Mouse (Mus musculus) spleen, postnatal 4 days (tissue): ENCODE data around the gene Nlrx1.

Experiments used
- DNase-seq, 2 experiments: peaks; one replicate each; pipeline ENCODE4 v3.0.0; 2022; ENCODE audit warnings: low spot score in 2 of 2

Nlrx1 gene

DNA sequence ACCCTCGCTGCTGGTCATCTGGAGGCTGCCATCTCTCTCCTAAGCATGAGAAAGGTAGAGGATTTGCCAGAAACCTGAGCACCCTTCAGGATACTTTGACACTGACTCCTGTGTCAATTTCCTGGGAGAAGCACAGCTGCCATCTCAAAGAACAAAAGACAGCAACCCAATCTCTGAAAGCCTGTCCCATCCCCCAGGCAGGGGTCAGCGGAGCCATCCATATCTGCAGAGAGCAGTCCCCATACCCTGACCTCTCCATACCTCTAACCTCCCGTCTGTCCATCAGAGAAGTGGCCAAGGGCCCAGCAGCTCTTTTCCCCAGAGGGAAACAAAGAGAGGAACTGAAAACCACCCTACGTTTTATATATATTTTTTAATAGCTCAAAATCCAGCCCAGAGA, 31.8 kb downstream of the Nlrx1 start:
- no peak for DNase-seq

DNA sequence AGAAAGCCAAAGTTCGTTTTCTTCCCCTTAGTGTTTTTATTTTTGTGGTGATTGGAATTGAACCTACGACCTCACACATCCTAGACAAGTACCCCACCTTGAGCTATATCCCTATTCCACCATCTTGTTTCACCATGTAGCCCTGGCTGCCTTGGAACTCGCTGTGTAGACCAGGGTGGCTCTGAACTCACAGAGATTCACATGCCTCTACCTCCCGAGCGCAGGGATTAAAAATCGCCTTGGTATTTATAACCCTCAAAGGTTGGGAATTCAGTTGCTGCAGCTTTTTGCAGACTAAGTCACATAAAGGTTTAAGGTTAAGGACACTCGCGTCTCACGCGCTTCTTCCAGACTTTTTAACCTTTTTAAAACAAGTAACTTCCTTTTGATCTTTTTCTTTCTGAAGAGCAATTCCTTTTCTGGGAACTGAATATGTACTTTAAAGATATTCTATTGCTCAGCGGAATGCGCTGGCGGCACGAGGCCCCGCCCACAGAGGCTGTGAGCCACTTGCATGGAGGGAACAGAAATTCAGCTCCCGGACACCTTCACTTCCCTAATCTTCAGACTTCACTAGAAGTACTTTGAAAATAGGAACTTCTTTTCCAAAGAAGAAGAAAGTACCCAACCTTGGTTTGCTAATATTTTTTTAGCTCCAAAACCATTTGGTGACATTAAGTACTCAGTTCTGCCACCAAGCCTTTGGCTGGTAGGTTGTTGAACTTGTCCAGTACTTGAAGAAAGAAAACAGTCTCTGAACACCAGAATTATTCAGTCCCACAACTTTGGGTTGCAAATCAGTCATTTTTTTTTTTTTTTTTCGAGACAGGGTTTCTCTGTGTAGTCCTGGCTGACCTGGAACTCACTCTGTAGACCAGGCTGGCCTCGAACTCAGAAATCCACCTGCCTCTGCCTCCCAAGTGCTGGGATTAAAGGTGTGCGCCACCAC, 33.6 kb downstream of the Nlrx1 start:
- peak; percentile 80 to 87 for DNase-seq

DNA sequence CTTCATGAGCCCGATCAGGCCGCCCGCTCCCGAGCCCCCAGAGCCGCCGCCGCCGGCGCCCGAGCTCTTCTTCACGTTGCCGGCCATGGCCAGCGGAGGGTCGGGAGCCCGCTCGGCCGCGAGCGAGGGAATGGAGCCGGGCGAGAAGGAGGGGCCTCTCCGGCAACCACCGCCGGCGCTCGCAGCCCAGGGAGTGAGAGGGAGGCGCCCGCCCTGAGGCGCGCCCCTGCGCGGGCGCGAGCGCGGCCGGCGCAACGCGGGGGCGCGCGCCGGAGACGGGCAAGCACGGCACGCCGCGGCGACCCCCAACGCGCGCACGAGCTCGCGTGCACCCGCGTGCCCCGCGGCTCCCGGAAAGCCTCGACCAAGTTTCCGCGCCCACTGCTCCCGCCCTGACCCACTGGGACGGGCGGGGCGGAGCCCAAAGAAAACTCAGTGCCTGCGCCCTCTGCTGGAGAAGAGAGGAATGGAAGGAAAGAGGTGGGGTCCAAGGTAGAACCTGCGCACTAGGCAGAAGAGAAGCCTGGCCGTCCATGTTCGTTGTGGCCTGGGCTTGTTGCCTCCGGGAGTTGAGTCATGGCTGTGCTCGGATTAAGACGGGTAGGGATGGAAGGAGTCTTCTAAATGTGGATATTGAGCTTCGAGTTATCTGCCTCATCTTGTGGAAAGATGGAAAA, 34.5 kb downstream of the Nlrx1 start, which contains the start of gene Cbl:
Gene Cbl, minus strand, starts transcription at position 248 of the 677 bp plus-strand sequence.
- peak; percentile 98 to 99 for DNase-seq

GRCm38 (mm10) chr9:44233021-44233801, 35.2 kb downstream of the Nlrx1 start:
- peak in 1 of 2 experiments; percentile 55 for DNase-seq

GRCm38 (mm10) chr9:44231609-44232008, 36.8 kb downstream of the Nlrx1 start:
- DNase-seq, result no peak

GRCm38 (mm10) chr9:44225993-44226392, 42.4 kb downstream of the Nlrx1 start:
- DNase-seq, result no peak

GRCm38 (mm10) chr9:44213538-44213937, 54.9 kb downstream of the Nlrx1 start:
- no peak for DNase-seq

DNA sequence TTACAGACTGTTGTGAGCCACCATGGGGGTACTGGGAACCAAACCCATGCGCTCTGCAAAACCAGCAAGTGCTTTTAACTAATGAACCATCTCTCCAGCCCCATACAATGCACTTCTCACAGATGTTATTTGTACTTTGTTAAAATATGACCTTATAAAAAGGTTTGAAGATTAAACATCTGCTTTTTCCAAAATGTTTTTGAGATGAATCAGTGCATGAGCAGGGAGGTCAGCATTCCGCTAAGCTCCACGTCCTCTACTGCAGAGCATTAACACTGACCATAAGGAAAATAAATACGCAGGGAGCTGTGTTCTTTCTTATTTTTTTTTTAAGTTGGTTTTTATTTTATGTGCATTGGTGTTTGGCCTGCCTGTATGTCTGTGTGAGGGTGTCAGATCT, 56.0 kb downstream of the Nlrx1 start:
- DNase-seq, result no peak

GRCm38 (mm10) chr9:44209416-44209815, 59.0 kb downstream of the Nlrx1 start:
- DNase-seq, result no peak

DNA sequence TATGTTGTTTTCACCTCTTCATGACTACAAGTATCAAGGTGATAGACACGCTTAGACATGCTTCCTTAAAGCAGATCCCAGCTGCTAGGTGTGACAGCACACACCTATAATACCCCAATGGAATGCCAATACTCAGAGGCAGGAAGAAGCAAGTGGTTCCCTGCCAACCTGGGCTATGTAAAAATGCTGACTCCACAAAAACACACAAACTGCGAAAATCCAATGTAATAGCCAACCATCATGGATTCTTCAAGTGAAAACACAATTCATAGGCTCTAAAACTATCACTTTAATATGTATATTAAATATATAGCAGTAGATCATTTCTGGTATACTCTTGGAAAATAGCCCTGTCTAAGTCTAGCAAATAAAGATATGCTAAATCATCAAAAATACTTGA, 60.6 kb downstream of the Nlrx1 start:
- DNase-seq, result no peak
